Mouse (Mus musculus) heart, adult 18-20 months (tissue): ENCODE measurements around the gene Exoc6b. TPM values are rescaled to one million over a fixed set of nuclear protein-coding genes. Genes with fewer than 3 reads are reported as not detected.

Source experiments
- DNase-seq, 2 experiments: peaks; one replicate each; pipeline ENCODE4 v3.0.0; 2021 to 2022; ENCODE audit warnings: mixed read lengths in 1 of 2
- total RNA-seq, 2 experiments: library from RNA; stranded (reverse); gene quantifications; 2 replicates each; pipeline ENCODE4 v1.2.3; 2021

The Exoc6b gene
- total RNA-seq, 2 experiments from 2014 or later = 18.9 to 20.2 TPM

DNA sequence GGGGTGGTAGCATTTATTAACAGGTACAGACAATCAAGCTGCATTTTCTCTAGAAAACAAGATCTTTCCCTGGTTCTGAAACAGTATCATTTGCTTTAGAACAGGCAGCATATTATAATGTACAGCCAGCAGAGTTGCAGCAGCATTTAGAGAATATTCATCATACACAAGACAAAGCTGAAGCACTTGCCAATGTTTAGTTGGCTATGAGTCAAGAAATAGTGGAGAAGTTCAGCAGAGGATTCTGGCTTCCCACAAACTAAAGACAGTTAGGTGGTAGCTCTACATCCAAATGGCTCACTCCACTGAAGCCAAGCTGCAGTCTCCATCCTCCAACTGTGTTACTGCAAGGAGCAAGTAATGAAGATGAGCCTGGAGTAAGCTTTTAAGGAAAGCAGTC is 342.4 kb downstream of the Exoc6b start:
- DNase-seq = peak in 1 of 2 experiments; percentile 12

DNA sequence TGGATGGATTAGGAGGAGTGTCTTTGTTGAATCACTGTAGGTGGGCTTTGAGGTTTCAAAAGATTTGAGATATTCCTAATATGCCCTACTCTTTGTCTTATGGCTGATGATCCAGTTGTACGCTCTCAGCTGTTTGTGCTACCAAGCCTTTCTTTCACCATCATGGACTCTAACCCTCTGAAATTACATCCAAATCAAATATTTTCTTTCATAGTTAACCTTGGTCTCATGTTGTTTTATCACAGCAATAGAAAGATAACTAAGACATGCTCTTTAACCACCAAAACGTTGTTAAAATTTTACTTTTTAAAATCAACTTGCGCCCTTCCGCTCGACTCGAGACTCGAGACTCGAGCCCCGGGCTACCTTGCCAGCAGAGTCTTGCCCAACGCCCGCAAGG is 356.1 kb downstream of the Exoc6b start:
- DNase-seq = no peak

DNA sequence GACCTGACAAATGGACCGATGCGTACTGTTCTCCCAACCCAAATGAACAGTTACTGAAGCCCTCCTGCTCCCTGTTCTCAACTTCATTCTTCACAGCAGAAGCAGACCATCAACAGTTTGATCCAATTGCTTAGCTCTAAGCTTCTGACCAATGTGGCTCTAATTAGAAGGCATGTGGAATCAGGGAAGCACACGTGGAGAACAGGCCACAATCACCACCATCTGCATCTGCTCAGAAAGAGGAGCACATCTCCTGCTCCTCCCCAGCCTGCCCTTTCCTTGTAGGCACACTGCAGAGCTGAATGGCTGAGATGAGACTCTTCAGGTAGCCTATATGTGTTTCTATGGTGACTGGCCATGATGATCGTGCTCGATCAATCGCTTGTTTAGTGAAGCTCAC is 358.5 kb downstream of the Exoc6b start:
- no peak for DNase-seq

DNA sequence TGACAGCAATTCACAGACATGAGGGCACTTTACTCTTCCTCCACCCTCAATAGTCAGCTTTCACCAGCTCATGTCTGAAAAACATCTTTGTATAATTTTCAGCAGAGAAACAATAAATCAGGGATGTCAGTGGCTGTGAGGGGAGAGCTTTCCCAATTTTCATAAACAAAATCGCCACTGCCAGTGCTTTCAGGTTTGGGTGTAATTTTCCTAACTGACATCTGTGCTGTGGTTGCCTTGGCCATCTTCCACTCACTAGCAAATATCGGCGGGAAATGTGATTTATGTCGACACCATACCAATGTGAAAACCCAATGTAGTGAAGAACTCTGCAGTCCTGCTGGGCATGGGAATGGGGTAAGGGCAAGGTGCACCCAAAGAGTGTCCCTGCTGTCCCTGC is 360.7 kb downstream of the Exoc6b start:
- DNase-seq = no peak

DNA sequence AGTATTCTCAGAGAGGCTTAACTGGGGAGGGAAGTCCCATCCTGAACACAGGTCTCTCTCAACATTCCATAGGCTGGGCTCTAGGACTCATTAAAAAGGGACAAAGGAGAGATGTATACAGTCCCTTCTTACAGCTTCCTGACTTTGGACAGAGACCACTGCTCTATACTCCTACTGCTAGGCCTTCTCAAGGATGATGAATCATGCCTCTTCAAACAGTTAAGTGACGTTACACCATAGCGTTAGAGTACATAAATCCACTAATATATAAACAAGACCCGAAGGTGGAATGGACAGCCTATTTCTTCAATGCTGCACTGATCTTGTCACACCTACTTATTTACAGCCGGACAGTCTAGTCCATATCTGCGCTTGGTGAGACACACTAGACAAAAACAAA is 369.7 kb downstream of the Exoc6b start:
- no peak for DNase-seq

DNA sequence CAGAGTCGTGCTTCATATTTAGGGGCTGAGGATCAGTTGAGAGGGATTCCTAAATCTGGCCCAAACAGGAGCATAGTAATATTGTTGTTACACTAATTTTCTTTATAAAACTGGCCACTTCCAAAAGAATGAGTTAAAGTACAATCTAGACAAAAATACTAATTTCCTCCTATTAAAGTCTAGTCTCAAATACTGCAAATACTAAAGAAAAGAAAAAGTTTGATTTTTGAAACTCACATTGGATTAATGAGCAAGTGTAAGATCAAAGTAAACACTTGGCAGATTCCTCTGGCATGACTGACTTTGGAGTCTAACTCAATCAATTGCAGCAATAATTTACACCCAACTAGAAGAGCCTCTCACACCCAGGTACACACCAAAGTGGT is 371.0 kb downstream of the Exoc6b start:
- no peak for DNase-seq

DNA sequence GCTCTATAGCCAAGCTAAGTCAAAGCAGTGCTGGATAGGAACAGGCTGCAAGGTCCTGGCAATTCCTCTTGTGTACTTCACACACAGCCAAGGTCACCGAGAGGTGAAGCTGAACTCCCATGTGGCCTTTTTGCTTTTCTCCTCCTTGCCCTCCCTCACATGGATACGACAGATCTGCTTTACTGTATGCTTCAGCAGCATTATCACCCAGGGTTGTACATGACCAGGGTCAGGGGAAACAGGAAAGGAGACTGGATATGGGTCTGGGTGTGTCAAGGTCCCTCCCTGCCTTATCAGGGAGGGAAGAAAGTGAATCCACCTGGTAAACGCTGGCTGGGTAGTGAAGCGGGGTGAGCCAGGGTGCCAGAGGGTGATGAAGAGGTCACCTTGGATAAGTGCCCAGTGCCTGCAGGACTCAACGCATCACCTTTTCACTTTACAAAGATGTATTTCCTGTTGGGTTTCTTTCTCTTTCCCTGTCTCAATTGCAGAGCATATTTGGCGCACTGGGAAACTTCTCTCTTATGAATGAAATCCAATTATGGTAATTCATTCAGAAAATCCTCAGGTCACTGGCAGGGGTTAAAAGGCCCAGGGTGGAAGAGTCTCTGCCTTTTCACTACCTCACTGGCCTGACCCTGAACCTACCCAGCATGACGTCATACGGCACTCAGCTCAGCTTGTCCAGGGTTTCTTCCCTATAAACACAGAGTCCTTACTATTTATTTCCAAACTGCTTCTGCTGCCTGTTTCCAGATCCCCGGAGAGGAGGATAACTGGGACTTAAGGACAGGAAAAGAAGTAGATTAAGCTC is 371.6 kb downstream of the Exoc6b start:
- DNase-seq = peak; percentile 69 to 79

DNA sequence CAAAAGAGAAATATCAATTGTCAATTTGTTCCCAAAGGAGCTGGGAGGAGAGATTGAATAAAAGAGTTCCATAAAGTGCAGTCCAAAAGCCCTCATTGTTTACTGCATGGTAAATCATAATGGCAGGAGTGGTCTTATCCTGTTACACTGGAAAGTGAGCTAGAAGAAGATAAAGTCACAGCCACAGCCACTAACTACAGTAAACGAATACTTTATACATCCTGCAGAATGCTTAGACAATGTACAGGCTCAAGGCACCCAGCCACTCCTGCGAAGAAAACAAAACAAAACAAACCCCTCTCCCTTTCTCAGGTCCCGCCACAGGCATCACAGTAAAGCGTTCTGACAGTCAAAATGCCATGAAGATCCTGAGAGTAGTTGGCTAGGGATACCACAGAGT is 375.5 kb downstream of the Exoc6b start:
- no peak for DNase-seq

DNA sequence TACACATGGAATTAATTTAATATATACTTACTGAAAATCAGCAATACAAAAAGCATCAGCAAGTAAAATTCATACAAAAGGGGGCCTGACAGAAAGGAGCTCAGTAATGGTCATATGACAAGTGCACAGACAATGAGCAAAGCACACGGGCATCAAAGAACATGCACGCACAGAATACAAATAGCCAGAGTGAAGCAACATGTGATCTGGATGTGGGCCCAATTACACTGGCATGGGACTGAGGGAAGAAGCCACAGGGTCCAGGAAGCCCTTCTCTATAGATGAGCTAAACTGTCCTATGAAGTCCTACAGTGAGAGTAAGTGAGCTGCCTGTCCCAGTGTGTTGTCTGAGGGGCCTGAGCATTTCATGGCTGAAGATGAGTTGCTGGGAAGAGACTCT is 376.1 kb downstream of the Exoc6b start:
- DNase-seq = no peak

DNA sequence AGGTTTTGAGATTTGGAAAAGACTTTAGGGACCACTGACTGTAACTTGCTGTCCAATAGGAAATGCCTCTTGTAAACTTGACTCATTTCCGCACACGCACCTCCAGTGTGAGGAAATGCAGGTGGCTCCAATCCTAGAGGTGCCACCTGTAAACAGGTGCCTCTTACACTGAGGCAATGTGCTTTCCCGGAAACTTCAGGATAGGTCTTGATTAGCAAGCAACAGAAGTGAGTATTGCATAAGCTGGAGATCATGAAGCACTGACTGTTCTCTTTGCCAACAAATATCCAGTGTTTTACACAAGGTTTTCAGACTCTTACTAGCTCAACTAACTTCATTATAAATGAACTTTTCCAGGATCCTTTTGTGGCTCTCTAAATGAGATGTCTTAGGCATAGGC is 377.4 kb downstream of the Exoc6b start:
- DNase-seq = no peak

DNA sequence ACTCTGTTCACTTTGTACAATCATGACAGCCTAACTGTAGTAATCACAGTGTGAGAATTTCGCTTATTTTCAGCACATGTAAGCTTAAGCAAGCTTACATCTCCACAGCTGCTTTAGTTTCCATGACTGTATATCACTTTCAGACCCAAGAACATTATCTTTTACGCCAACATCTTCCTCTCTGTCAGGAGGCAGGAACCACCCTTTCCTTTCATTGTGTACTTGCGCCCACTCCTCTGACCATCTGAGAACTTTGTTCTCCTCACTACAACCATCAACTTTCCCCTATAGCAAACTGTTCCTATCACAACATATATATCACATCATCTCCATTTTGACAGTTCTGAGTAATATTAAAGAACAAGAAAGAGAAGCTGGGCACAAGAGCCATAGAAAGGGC is 391.5 kb downstream of the Exoc6b start:
- DNase-seq = peak in 1 of 2 experiments; percentile 3

DNA sequence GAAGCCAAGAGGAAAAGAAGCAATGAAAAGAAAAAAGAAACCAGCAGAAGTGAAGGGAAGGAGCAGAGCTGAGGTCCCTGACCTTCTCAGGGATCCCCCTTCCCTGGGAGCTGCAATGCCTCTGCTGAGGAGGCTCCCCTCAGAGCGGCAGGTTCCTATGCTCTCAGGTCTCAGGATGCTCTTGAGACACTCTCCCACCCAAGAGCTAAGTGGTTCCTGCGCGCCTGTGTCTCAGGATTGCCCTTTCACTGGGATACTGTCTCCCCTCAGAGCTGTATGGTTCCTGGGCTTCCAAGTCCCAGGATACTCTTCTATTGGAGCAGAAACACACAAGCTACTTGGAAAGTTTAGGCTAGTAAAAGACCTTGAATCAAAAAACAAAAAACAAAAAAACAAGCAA is 394.4 kb downstream of the Exoc6b start:
- DNase-seq = no peak

DNA sequence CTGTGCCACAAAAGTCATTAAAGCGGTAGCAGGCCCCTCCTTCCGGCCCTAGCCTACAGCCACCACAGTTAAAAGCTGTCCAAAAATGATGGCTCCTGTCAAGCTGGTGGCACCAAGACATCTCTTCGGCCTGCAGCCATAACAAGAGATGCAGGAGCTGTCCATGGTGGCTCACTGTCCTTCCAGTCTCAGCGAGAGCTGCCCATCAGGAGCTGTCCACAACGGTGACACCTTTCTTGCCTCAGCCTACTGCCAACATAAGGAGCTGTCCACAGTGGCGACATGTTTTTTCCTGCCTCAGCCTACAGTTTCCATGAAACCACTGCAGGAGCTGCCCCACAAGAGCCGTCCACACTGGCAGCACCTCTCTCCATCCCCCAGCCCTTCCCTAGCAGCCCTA is 395.2 kb downstream of the Exoc6b start:
- no peak for DNase-seq

DNA sequence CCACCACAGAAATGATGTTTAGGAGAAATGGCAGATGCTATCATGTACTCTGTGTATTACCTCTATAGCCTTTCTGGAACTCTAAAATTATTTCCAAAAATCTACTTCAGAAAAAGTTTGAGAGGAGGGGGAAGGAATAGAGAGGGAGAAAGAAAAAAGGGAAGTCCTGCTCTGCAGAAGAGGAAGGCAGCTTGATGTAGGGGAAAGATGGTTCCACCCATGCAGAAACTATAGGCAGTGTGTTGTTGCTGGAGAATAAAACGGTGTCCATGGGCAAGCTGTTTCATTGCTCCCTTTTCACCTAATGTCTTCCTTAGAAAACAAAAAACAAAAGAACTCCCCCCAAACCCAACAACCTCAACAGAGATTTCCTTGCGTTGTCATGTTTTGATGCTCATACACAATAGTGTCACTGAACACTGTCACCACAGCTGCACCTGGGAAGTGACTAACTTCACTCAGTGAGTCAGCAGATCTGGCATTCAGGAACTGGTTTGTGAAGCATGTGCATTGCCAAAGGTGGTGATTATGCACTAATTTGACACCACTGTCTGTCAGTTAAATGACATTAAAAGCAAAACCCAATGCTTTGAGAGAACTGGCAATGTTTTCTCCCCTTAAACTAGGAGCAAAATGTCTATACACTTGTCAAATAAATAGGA is 407.7 kb downstream of the Exoc6b start:
- peak in 1 of 2 experiments; percentile 14 for DNase-seq

DNA sequence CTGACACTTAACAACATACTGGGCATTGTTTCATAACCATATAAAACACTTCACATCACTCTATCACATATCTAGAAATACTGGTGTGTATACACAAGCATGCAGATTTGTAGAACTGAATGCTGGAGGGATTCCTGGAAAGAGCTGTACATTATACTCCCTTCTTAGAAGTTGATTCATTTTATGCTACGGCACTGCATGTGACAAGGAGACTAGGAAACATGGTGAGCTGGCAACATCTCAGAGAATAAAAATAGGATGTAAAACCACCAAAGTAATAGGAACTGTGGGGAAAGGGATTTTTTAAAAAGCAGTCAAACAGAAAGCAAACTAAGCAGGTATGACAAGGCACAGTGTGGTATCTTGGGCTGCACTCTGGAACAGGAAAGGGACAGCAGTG is 408.3 kb downstream of the Exoc6b start:
- DNase-seq = no peak

DNA sequence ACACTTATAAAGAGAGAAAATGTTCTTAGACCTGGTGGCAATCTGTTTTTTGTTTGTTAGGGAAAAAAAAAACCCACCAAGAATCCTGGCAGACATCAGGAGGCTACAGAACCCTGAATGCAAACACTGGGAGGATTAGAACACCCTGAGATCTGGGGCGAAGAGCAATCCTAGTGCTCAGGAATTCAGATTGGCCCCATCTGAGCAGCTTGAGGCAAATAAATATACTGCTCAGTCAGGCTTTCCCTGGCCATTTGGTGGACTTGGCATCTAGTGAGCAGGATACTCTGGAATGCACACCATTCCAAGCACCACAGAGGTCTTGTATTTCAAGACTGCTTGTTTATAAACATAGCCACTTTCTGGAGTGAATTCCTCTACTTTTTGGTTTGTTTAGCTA is 412.2 kb downstream of the Exoc6b start:
- no peak for DNase-seq

DNA sequence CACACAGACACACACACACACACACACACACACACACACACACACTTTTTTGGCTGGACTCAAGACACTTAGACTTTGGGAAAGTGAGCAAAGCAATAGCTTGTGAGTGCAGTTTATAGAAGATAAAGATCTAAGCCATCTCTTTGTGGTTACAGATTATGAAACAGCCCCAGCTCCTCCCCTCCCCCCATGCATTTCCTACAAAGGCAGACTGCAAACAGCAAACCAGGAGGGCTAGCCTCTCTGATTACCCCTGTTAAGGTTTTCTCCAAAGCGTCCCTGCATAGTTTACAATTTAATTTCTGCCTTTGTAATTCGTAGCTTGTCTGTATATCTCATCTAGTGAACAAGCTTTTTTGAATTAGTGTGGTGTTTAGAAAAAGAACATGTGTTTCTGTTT is 412.6 kb downstream of the Exoc6b start:
- no peak for DNase-seq

DNA sequence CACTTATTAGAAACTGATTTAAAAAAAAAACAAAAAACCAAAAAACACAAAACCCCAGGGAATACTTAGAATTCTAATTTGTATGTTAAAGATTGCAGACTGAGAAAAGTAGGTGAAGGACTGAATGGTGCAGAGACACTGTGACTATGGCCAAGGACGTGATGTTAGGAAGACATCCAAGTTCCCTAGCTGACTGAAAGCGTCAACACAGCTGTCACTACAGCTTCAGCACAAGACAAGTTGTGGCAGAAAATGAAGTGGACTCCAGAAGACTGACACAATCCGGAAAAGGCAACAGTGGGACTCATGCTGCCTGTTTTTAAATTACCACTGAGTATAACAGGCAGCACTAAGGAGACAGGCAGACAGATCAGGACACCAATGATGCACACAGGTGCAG is 417.4 kb downstream of the Exoc6b start:
- DNase-seq = no peak

DNA sequence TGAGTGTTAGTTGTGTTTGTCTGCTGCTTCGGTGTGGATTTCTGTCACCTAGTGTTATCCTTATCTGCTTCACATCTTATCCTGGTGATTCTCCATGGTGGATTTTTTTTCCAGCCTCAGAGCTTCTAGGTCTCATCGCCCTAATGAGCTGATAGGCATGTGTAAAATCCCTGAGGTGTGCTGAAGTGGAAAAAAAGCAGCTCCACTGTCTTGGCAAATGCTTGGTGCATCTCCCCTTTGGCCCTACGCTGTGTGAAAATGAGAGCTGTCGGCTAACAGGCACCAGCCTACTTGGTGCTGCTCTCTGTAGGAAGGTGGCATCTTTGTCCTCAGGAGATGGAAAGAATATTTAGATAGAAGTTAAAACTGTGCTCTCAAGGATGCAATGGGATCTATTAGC is 422.1 kb downstream of the Exoc6b start:
- no peak for DNase-seq

DNA sequence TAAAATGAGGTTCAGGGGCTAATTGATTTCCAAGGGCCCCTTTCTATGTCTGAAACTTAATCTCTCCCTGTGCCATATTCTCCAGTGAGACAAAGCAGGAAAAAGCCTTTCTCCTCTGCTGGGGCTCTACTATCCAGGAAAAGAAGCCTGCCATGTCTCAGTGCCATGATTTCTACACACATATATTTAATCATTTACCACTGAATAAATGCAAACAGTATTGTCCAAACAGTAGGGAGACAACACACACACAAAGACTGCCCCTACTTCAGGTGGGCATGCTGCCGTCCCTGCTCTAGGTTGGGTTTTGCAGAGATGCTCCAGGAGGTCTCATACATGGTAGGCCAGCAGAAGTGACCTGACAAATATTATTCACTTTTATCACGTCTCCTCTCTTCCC is 422.6 kb downstream of the Exoc6b start:
- DNase-seq = no peak

DNA sequence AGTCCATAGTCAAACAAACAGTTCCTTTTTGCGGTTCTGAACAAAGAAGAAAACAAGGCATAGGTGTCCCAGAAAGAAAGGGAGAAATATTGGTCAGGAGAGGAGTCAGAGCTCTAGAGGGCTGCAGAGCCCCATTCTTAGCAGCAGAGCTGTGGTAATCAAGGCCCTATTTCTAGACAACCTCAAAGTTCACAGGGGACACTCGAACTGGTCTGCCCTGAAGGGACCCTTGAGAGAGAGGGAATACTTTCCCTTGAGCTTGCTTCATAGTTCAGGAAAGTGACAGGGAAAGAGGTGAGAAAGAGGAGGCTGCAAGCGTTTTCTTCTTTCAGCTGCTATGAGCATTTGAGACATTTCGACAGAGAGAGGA is 428.3 kb downstream of the Exoc6b start:
- peak in 1 of 2 experiments; percentile 25 for DNase-seq

DNA sequence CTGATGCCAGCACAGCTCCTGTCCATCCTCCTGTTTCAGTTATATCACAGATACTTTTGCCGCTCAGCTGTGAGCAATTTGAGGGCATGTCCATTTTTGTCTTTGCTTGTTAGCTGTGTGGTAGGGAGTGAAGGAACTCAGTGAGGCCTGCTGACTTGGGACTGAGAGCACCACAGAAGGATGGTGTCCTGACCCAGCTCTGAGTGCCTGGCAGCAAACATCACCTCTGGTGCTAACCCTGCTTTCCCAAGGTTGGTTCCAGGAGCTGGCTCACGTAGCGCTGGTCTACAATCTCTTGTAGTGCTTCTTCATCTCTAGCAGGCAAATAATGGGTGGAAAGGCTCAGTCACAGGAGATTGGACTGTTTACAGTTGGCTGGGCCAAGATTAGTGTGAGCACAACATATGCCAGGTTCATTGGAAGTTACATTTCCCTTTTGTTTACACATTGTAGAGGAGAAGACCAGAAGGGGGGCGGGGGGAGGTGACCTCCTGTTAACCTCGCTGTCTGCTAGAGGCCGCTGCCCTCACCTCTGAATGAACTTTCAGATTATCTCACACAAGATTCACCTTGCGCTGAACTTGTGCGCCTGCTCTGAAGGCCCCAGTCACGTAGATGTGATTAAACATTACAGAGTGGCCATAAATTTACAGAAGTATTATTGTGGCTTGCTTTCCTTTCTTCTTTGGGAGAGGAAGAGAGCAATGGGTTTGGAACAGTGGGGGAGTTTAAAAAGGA is 428.8 kb downstream of the Exoc6b start:
- DNase-seq = peak; percentile 43 to 70

DNA sequence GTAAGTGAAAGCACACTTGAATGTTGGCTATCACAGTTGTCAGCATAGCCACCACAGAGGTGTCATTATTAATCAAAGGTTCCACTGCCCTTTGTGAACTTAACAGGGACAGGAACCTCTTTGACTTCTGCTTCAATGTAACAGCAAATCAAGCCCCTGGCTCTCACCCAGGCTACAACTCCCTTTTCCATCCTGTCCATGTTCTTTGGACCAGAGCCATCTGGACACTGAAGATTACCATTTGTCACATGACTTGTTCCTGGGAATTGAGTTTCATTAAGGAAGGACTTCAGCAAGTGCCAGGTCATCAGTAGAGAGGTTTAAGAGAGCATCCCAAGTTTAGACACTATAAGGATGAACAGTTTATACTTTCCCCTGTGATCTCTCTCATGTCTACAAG is 431.1 kb downstream of the Exoc6b start:
- peak; percentile 70 to 90 for DNase-seq
